Mouse (Mus musculus): ENCODE measurements around the gene Golt1a.

The Golt1a gene

DNA sequence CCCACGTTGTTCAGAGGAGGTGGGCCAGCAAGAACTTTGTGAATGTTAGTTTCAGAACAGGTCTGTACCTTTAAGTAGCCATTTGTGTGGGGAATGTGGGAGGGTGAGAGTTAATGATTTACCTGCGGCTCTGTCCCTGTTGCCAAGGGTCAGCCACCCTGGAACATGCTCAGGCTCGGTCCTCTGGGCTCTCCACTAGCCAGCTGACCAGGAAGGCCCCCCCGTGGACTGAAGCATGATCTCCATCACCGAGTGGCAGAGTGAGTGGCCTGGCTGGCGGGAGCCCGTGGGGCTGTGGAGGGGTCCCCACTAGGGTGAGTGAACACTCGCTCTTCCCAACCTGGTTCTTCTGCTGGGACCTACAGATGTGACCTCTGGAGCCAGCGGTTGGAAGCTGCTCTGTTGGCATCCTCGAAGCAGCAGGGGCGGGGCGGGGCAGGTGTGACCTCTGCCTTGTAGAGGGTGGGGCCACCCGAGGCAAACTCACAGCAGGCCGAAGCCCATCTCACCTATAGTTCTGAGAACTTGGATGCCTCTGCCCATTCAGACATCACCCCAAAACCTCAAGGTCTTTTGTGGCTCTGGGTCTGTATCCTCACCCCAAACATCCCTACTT, at the start of gene Golt1a:
TSS of gene Golt1a (plus strand) at position 149 of the 616 bp plus-strand sequence.
- no peak for DNase-seq

DNA sequence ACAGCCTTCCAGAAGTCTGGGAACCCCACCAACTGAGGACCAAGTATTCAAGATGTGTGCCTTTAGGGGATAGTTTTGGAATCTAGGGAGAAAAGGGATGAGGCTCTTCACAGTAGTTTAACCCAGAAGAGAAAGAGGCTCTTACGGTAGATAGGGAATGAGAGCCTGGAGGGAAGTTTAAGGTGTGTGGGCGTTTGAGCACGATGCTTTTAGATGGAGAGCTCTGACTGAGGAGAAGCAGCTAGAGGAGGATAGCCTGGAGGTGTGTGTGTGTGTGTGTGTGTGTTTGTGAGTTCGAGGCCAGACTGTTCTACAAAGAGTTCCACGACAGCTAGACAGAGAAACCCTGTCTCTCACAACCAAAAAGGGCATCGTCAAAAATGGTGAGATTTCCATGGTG, 47.0 kb upstream of the Golt1a start:
- no peak for DNase-seq

DNA sequence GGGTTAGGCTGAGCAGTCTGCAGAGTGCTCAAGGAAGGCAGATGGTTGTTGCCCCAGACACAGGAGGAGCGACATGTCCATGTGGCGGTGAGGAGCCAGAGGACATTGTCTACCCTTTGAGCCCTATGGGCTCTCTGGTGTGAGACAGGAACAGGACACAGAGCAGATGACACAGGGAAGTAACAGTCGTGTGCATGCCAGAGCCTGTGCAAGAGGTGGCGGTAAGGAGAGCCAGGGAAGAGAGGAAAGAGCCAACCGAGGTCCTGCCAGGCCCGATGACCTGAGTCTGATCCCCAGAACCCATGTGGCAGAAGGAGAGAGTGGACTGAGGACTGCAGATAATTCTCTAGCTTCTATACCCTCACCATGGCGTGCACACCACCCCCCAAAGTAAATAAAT, 46.5 kb upstream of the Golt1a start:
- DNase-seq, result no peak

DNA sequence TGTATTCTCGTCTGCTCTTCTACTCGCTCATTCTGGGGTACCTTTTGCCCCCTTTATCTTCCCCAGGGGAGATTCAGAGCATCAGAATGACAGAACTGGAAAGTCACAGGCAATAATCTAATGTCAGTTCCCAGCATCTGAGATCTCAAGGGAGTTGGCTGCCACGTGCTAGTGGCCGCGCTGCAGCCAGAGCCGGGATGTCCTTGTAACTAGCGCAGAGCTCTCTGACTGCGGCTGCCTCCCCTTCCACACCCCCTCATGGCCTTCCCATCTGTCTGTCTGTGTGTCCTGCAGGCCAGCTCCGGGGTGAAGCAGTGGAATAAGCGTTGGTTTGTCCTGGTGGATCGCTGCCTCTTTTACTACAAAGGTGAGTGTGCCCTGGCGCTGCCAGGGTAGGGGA, 45.2 kb upstream of the Golt1a start:
- no peak for DNase-seq

DNA sequence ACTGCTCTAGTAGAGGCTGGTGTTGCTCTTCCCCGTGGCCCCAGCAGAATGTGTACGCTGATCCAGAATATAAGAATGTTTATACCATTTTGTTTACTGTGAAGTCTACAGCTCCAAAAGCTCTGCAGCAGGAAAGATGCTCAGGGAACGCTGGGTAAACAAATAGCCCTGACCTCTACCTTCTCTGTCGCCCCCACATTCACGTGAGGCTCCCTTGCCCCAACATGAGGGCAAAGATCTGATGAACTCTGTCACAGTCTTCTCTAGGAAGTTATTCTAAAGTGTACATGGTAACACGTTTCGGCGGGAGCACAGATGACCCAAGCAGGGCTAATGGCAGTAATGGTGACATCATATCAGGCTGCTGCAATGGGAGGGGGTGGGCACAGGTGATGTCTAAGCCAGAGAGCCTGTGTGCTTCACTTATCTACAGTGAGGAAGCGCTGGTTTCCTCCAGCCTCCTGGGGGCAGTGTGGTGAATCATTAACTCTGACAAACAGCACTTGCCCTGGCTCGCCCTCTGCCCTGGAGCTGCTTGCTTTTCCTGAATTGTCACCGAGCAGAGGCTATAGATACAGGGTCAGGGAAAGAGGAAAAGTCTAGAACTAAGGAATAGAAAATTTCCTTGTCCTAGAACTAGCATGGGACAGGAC, 44.4 kb upstream of the Golt1a start:
- no peak for DNase-seq

DNA sequence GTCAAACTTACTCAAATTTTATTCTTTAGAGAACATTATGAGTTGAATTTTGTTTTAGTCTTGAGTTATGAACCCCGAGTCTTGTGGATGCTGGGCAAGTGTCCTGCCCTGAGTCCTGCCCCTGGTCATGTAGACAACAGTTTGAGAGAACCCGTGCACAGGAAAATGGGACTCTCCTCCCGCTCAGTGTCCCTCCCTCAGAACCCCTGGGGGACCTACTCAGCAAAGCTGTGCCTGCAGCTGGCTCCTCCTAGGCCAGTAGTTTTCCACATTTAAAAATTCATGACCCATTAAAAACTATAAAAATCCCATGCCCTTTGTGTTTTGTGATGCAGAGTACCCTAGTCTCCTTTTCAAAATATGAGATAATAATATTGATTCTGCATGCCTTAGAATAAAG, 42.5 kb upstream of the Golt1a start:
- no peak for DNase-seq

DNA sequence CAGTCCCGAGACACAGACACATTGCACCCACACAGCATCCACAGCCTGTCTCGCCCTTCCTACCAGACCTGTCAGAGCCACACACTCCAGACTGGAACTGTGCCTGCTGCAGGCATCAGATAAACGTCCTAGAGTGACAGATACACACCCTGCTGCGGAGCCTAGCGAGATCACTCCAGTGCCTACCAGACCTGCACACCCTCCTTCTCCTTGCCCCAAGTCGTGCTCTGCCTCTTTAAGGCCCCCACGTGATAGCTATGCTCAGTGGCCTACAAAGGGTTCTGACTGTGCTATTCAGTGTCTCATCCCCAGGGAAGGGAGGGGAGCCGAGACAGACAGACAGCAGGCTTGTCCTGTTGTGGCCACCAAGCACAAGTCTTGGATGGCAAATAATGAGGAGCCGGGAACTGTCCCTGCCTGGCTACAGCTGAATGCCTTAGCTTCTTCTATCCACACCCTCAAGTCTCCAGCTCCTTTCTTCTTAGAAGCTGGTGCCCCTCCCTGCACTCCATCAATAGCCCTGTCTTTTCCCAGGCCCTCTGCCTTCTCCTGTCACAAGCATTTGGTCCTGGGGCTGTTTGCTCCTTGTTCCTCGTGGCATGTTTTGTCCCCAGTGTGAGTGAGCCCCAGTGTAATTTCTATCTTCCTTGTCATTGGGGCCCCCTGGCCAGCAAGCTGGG, 41.6 kb upstream of the Golt1a start:
- DNase-seq, result no peak

DNA sequence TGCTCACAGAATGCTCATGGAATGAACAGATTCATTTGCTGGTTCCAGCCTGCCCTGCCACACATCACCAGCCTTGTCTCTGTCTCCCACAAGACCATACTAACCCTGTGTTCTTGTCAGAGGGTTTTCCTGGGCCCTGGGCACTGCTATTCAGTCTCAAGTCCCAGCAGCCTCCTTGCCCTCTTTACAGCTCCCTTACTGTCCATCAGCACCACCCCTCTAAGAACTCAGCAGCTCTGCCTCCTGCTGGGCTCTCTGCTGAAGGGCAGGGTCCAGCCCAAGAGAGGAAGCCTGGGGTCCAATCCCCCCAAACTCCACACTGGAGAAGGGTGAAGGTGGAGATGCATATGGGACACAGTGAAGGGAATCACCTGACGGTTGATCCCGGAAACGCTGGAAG, 41.1 kb upstream of the Golt1a start:
- DNase-seq, result no peak

DNA sequence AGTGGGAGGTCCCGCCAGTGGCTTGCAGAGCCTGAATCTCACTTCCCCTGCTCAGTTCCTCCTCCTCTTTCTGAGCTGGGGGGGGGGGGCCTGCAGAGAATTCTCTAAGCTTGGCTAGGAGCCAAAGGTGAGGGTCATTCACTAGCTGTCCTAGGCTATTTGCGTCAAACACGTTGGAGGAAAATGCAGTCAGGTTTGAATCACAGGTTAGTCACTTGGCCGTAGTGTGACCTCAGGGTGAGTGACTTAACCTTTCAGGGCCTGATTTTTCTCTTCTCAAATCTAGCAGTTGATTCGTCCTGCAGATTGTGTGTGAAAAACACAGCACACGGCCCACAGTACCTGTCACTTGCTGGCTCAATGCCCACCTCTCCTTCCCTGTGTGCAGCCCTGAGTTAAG, 39.3 kb upstream of the Golt1a start:
- DNase-seq, result peak; percentile 13 to 21

DNA sequence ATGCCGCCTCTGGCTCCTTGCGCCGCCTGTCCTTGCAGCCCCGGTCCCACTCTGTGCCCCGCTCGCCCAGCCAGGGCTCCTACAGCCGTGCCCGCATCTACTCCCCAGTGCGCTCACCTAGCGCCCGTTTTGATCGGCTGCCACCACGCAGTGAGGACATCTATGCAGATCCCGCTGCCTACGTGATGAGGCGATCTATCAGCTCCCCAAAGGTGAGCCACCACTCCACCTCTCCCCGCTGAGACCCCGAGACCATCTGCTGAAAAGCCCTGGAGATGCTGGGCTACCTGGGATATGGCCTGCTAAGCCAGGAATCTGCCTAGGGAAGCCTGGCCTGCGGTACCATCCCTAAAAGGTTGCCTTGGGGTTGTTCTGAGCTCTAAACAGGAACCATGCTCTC, 35.4 kb upstream of the Golt1a start:
- no peak for DNase-seq

DNA sequence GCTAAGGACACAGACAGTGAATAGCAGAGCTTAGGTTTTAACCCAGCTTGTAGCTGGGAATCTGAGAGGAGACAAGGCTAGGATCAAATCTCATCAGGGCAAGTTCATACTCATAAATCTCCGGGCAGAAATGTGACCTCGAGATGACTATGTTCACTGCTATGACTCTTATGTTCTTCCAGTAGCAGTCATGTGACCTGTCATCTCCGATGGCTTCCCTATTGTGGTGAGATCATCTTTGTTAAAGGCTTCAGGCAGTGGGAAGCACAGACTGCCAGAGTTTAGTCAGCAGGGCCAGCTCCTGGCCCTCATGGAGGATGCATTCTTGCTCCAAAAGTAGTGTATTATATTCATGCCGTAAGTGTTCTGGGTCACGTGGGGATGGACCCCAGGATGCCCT, 32.6 kb upstream of the Golt1a start:
- no peak for DNase-seq

DNA sequence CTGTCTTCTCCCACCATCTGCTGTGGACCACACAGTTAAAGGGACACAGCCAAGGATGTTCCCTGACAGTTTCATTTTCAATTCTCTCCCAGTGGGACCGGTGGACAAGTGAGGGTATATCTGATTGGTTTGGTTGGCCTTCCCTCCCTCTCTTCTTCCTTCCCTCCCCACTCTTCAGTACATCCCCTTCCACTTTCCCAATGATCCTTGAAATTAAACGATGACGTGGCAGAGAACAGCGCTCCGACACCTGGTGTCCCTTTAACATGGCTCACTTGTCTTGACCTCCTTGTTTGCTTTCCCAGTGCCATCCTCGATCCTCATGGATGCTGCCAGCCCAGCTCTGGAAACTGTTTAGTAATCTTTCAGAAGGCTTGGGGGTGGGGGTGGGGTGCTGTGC, 31.1 kb upstream of the Golt1a start:
- no peak for DNase-seq

DNA sequence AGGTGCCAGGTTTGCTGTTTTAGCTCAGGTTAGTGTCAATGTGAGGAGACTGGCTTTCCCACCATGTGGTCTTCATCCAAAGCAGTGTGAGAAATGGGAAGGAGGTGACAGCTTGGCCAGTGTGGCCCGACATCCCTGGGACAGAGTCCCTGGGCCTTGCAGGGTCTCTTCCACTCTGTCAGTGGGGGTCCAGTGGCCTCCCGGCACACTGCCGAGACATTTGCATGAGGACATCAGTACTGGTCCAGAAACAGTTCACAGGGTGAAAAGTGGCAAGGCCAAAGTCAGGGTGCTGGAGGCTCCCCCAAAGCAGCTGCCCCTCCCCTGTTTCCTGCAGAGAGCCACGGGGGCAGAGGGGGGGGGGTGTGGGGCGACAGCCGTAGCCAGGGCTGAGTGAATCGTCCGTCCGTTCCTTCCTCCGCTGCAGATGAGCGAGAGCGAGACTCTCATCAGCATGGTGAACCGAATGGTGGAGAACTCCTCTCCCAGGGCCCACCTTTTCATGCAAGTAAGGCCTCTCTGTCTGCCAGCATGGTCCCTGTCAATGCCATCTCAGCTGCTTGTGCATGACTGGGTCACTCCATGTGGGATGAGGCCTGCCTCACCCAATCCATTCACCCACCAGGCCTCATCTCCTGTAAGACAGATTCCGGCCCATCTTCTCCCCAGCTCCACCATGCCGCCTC, 30.5 kb upstream of the Golt1a start:
- DNase-seq, result no peak

DNA sequence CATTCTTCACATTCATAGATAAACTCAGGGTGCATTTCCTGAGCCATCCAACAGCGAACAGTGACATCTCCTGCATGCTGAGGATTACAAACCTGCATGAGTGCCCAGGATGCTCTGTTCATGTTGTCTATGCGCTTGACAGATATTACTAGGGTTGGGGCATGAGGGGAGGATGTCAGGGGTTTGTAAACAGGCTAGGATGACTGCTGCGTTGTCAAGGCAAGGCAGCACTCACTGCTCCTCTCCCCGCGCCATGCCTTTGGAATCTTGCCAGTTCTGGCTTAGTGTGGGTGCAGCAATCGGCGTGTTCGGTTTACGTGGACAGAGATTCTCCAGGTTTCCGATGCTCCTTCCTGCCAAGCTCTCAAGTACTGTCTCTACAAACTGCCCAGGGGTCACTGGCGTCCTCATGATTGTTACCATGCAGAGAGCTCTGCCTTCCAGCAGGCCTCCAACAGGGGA, 29.9 kb upstream of the Golt1a start:
- DNase-seq, result no peak

DNA sequence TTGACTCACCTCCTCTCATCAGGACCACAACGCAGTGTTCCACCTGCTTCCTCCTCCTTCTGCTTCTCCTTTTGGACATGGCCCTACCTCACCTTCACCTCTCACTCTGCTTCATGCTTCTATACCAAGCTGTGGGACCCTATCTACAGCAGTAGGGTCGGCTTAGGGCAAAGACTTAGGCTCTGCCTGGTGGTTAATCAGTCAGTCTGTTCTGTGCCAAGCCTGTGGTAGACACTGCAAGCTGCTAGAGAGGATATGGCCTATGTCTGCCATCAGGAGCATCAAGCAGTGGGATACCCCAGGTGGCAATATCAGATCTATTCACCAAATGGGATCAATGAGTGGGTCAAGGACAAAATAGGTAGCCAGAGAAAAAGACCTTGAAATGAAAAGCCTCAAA, 29.1 kb upstream of the Golt1a start:
- no peak for DNase-seq

DNA sequence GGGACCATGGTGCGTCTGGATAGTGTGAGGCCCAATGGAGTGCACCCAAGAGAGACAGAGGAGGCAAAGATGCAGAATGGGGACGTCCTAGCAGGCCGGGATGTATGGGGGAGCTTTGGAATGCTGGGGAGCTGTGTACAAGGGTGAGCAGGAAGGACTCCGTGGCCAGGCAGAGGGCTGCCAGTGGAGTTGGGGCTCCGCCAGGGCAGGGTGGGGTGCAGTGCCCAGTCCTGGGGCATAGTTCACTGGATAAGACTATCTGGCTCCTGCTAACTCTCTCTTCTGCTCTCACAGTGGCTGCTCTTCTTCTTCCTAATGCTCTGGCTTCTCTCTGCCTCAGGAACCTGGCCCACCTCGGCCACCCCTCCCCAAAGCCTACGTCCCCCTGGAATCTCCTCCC, 23.7 kb upstream of the Golt1a start:
- DNase-seq, result no peak

DNA sequence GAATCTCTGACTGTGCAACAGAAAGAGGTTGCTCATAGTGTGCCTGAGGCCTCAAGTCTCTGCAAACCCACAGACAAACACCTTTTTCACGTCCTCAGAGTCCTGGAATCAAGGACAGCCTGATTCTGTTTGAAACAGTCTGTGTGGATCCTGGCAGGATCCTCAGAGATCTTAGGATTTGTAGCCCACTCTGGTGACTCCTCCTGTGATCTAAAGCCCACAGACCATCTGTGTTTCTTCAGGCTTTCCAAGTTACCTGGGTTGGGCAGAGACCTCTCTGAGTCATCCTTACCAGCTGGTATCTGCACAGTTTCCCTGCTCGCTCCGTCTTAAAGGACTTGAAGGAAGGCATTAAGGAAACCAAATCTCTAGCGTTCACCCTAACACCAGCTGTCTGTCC, 22.5 kb upstream of the Golt1a start:
- DNase-seq, result no peak

DNA sequence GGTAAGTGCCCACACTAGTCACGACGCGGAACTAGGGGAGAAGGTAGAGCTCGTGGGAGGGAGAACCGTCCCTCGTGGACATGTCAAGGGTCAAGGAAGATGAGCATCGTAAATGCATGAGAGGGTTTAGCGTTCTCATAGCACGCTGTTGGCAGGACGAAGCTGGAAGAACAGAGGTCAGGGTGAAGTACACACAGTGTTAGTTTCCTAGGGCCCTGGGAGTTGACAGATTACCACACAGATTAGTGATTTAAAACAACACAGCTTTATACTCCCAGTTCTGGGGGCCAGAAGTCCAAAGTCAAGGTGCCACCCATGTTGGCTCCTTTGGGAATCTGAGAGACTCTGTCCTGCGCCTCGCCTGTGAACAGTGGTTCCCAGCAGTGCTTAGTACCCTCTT, 21.7 kb upstream of the Golt1a start:
- DNase-seq, result no peak

DNA sequence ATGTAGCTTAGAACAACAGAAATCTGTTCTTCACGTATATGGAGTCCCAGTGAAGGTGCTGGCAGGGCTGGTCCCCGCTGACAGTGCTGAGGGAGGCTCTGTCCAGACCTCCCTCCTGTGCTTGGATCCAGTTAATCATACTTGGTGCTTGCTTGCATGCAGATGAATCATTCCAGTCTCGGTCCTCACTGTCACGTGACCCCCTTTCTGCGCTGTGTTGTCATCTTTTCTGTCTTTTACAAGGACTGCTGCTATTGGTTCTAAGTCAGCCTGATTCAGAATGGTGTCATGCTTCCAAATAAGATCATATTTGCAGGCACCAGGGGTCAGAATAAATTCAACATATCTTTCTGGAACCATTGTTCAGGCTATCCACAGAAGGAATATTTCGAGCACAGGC, 17.7 kb upstream of the Golt1a start:
- DNase-seq, result no peak

DNA sequence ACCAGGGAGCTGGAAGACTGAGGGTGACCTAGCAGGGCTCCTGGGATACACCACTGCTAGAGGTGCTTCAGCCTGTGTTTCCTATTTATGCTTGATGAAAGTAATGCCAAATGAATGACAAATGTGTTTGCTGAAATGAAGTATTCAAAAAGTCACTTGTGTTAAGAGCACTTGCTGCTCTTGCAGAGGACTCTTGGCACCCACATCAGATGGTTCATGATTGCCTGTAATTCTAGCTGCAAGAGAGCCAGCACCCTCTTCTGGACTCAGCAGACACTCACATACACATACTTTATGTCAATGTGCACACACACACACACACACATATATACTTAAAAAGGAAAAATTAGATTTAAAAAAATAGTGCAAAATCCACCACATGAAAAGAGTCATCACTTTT, 17.0 kb upstream of the Golt1a start:
- DNase-seq, result no peak

DNA sequence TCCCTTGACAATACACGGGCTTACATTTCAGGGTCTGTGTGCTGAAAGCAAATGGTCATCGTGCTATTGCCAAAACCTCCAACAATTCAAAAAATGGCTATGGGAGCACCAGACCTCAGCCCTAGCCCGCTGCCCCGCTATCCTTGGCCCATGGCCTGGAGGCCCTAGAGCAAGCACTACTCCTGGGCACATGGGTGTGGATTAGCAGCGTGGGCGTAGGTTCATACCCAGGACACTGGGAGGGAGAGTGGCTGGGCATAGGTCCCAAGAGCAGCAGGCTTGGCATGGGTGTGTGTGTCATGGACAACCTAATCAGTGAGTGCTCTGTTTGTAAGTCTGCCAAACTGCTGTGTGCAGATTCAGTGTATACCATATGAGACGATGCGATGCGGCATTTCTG, 13.2 kb upstream of the Golt1a start:
- no peak for DNase-seq

DNA sequence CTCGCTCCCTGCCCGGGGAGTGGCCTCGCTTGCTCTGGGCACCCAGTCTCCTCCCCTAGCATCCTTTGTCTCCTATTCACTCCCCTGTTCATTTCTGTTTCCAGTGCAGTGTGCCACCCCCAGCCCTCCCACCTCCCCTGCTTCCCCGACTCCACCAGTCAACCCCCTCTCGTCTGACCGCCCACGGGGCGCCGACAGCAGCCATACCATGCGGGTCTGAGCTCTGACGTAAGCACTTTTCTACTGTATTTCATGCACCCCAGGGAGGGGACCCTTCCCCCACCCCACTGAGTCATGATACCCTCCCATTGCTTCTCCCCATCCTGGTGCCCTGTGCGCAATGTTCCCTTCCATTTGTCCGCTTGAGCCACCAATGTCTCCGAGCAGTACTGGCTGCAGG, 10.8 kb upstream of the Golt1a start:
- no peak for DNase-seq

DNA sequence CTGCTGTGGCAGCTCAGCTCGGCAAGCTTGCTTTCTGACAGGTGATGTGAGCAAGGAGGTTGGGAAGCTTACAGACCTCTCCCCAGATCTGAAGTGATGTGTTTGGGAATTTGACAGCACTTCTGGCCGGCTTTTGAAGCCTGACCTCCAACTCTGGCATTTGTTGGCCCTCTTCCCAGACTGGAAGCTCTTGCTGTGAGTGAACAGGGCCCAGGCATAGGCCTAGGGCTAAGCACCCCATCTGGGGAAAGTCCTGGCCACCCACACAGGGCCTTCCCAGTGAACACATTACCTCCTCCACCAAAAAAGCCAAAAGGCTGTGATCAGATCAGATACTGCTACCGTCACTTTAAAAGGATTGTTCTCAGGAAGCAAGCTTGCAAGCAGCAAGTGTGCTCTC, 7.1 kb upstream of the Golt1a start:
- no peak for DNase-seq

DNA sequence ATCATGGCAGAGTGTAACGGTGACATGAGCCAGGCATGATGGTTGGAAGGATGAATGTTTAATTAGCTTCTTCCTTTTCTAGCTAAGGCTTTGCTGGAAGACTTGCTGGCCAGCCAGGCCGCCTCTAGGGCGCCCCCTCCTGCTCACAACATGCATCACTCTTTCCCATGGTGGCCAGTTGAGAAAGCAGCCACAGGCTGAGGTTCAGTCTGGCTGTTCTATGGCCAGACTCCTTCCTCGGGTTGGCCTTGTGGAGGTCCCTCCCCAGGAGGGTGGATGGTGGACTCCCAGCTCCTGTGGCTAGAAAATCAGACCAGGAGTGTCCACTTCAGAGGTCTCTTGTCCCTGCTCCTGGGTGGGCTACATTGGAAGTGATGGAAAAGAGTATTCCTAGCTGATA, 2.8 kb upstream of the Golt1a start:
- peak; percentile 81 to 83 for DNase-seq
